26 mouse cellular contexts compared by ENCODE assay signal in genomic region chr12:73600457-73600856, GRCm38 (mm10). TPM values are rescaled to one million over a fixed set of nuclear protein-coding genes. Genes with fewer than 3 reads are reported as not detected.
"Had no signal": no experiment of that assay in that cellular context is flagged by ENCODE, and none has a peak within 500 bp of the region (broad histone marks: within the 10 kb centered on the region; RNA-seq: fewer than 3 reads in every experiment).

No protein-coding gene starts in this region.

- H3K4me3 ChIP-seq: heart, embryonic 13.5 days; heart, embryonic 15.5 days; hindbrain, embryonic 13.5 days; hindbrain, embryonic 15.5 days; intestine, embryonic 15.5 days; layer of hippocampus, adult 2 months; limb, embryonic 13.5 days; limb, embryonic 15.5 days; liver, embryonic 12.5 days had no signal

- H3K9ac ChIP-seq: heart, embryonic 13.5 days; heart, embryonic 15.5 days; hindbrain, embryonic 13.5 days; hindbrain, embryonic 15.5 days; intestine, embryonic 15.5 days; limb, embryonic 13.5 days; limb, embryonic 15.5 days; liver, embryonic 12.5 days had no signal

- H3K36me3 ChIP-seq: heart, embryonic 13.5 days; heart, embryonic 15.5 days; hindbrain, embryonic 13.5 days; hindbrain, embryonic 15.5 days; intestine, embryonic 15.5 days; limb, embryonic 13.5 days; limb, embryonic 15.5 days; liver, embryonic 12.5 days had no signal

- H3K9me3 ChIP-seq: heart, embryonic 13.5 days; heart, embryonic 15.5 days; hindbrain, embryonic 13.5 days; hindbrain, embryonic 15.5 days; intestine, embryonic 15.5 days; limb, embryonic 13.5 days; limb, embryonic 15.5 days; liver, embryonic 12.5 days had no signal

- H3K4me1 ChIP-seq: intestine, embryonic 15.5 days had no signal

- H3K4me2 ChIP-seq: heart, embryonic 11.5 days; heart, embryonic 13.5 days; heart, embryonic 15.5 days; hindbrain, embryonic 13.5 days; hindbrain, embryonic 15.5 days; intestine, embryonic 15.5 days; limb, embryonic 13.5 days; limb, embryonic 15.5 days; liver, embryonic 12.5 days had no signal

- DNase-seq: gastrocnemius, postnatal 14 days; gastrocnemius, postnatal 36 days; heart, adult 18-20 months; heart, postnatal 14 days; heart, postnatal 36 days; kidney, adult 18-20 months; kidney, adult 8-10 months; kidney, postnatal 10 days; kidney, postnatal 25 days; kidney, postnatal 4 days; layer of hippocampus, postnatal 36 days; left cerebral cortex, postnatal 4 days had no signal

- H3K27ac ChIP-seq: heart, embryonic 13.5 days; heart, embryonic 15.5 days; hindbrain, embryonic 13.5 days; hindbrain, embryonic 15.5 days; intestine, embryonic 15.5 days; layer of hippocampus, adult 2 months; limb, embryonic 13.5 days; limb, embryonic 15.5 days; liver, embryonic 12.5 days had no signal

- H3K27me3 ChIP-seq: heart, embryonic 13.5 days; heart, embryonic 15.5 days; hindbrain, embryonic 13.5 days; hindbrain, embryonic 15.5 days; intestine, embryonic 15.5 days; limb, embryonic 13.5 days; limb, embryonic 15.5 days; liver, embryonic 12.5 days had no signal

- ATAC-seq: inflammation-experienced regulatory T-cells, adult 6 months; intestine, embryonic 15.5 days; intestine, postnatal 0 days; liver, embryonic 12.5 days had no signal

RNA-seq across cellular contexts. Expression of gene Tmem30b, which starts 54.3 kb away (rescaled TPM):
- total RNA-seq: hematopoietic stem cell, adult 5-6 weeks; layer of hippocampus, adult 2 months; layer of hippocampus, postnatal 36 days; left cerebral cortex, postnatal 25 days had no signal
